ENCODE assay signal across 14 mouse cellular contexts in the genomic region with DNA sequence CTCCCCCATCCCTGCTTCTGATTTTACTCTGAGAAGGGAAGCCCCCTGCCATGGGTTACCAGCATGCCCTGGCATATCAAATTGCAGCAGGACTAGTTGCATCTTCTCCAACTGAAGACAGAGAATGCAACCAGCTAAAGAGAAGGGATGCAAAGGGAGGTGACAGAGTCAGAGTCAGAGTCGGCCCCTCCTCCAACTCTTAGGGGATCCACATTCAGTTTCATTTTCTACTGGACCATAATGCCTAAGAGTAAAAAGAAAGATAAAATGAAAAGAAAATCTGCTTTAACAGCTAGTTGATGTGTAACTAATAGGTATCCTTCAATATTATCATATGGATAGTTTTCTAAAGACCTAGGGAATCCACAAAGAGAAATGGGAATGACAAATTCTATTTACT.
"Had no signal": no experiment of that assay in that cellular context is flagged by ENCODE, and none has a peak within 500 bp of the region (broad histone marks: within the 10 kb centered on the region; RNA-seq: fewer than 3 reads in every experiment).

No protein-coding gene starts in this region.

- H3K27ac ChIP-seq: limb, embryonic 12.5 days; liver, embryonic 13.5 days; lung, embryonic 15.5 days; midbrain, embryonic 15.5 days; neural tube, embryonic 13.5 days; stomach, postnatal 0 days had no signal

- H3K27me3 ChIP-seq: limb, embryonic 12.5 days; liver, embryonic 13.5 days; lung, embryonic 15.5 days; midbrain, embryonic 15.5 days; neural tube, embryonic 13.5 days had no signal

- H3K9ac ChIP-seq: limb, embryonic 12.5 days; liver, embryonic 13.5 days; liver, postnatal 0 days; lung, embryonic 15.5 days; midbrain, embryonic 15.5 days; neural tube, embryonic 13.5 days had no signal

- H3K9me3 ChIP-seq: limb, embryonic 12.5 days; liver, embryonic 13.5 days; lung, embryonic 15.5 days; midbrain, embryonic 15.5 days; neural tube, embryonic 13.5 days had no signal

- DNase-seq: kidney, adult 2 months; kidney, postnatal 25 days; layer of hippocampus, postnatal 36 days; liver; liver, embryonic 13.5 days; liver, postnatal 0 days; right cerebral cortex, adult 18-20 months; right cerebral cortex, postnatal 25 days; thymus, postnatal 14 days had no signal

- H3K4me2 ChIP-seq: limb, embryonic 12.5 days; liver, embryonic 13.5 days; lung, embryonic 15.5 days; midbrain, embryonic 15.5 days; neural tube, embryonic 13.5 days had no signal

- H3K4me1 ChIP-seq: liver, embryonic 13.5 days; lung, embryonic 15.5 days; midbrain, embryonic 15.5 days had no signal

- ATAC-seq: liver, postnatal 0 days; midbrain, embryonic 15.5 days had no signal

- H3K36me3 ChIP-seq: limb, embryonic 12.5 days; liver, embryonic 13.5 days; lung, embryonic 15.5 days; midbrain, embryonic 15.5 days; neural tube, embryonic 13.5 days had no signal

- H3K4me3 ChIP-seq: limb, embryonic 12.5 days; liver, embryonic 13.5 days; lung, embryonic 15.5 days; midbrain, embryonic 15.5 days; neural tube, embryonic 13.5 days had no signal
